Mouse (Mus musculus) lung, postnatal 25 days (tissue): ENCODE results near the gene Trove2.

Experiments
- DNase-seq: peaks from one replicate; pipeline ENCODE4 v3.0.0; 2022; ENCODE audit warnings: low spot score

The Trove2 gene

GRCm38 (mm10) chr1:143776446-143777411 lies at the start of gene Trove2, which contains the start of gene Uchl5:
Trove2 (minus strand) TSS chr1:143777068.
Uchl5 (plus strand) TSS chr1:143777272.
- DNase-seq, result peak; percentile 98

GRCm38 (mm10) chr1:143822677-143823076 lies 45.8 kb upstream of the Trove2 start:
- DNase-seq, result no peak

GRCm38 (mm10) chr1:143820096-143820877 lies 43.4 kb upstream of the Trove2 start:
- DNase-seq, result no peak

GRCm38 (mm10) chr1:143813676-143814360 lies 37.0 kb upstream of the Trove2 start:
- peak; percentile 76 for DNase-seq

- peak; percentile 19 for DNase-seq
Observed at GRCm38 (mm10) chr1:143809062-143809461, 32.2 kb upstream of the Trove2 start.

- DNase-seq, result peak; percentile 83
Observed at GRCm38 (mm10) chr1:143803537-143803936, 26.7 kb upstream of the Trove2 start.

GRCm38 (mm10) chr1:143788584-143789227 lies 11.8 kb upstream of the Trove2 start:
- DNase-seq, result peak; percentile 24

GRCm38 (mm10) chr1:143777558-143778218 lies 820 bp upstream of the Trove2 start:
- DNase-seq, result no peak

GRCm38 (mm10) chr1:143773909-143774308 lies 3.0 kb downstream of the Trove2 start:
- DNase-seq, result no peak

GRCm38 (mm10) chr1:143773082-143773481 lies 3.8 kb downstream of the Trove2 start:
- no peak for DNase-seq

- peak; percentile 27 for DNase-seq
Observed at GRCm38 (mm10) chr1:143770444-143771109, 6.3 kb downstream of the Trove2 start.

GRCm38 (mm10) chr1:143766238-143766637 lies 10.6 kb downstream of the Trove2 start:
- no peak for DNase-seq

- no peak for DNase-seq
Observed at GRCm38 (mm10) chr1:143765801-143766200, 11.1 kb downstream of the Trove2 start.

- no peak for DNase-seq
Observed at GRCm38 (mm10) chr1:143764443-143764842, 12.4 kb downstream of the Trove2 start.

GRCm38 (mm10) chr1:143762159-143762558 lies 14.7 kb downstream of the Trove2 start:
- no peak for DNase-seq

- DNase-seq, result no peak
Observed at GRCm38 (mm10) chr1:143745871-143746270, 31.0 kb downstream of the Trove2 start.

GRCm38 (mm10) chr1:143742186-143742585 lies 34.7 kb downstream of the Trove2 start:
- no peak for DNase-seq

GRCm38 (mm10) chr1:143741331-143741730 lies 35.5 kb downstream of the Trove2 start:
- DNase-seq, result no peak

- DNase-seq, result no peak
Observed at GRCm38 (mm10) chr1:143740581-143740980, 36.3 kb downstream of the Trove2 start.
